Mouse (Mus musculus): ENCODE data around the gene Iqcf1. TPM values are rescaled to one million over a fixed set of nuclear protein-coding genes. Genes with fewer than 3 reads are reported as not detected.

The Iqcf1 gene
- polyA plus RNA-seq (2014; fragmentation: Illumina TruSeq; extraction: RNeasy Lipid Tissue Mini Kit (QIAGEN cat#74804); ENCODE audit: insufficient read depth, low read depth, low replicate concordance), result not detected

GRCm38 (mm10) chr9:106499667-106500066 is at the start of gene Iqcf1:
Gene Iqcf1, plus strand, starts transcription at chr9:106499967.

GRCm38 (mm10) chr9:106453271-106454070 is 46.3 kb upstream of the Iqcf1 start, which contains the start of gene Pcbp4:
Gene Pcbp4, plus strand, starts transcription at chr9:106453291.

GRCm38 (mm10) chr9:106465571-106466200 is 34.1 kb upstream of the Iqcf1 start, which contains the start of gene Gpr62:
Gene Gpr62, minus strand, starts transcription at chr9:106465938.

GRCm38 (mm10) chr9:106475663-106476001 is 24.1 kb upstream of the Iqcf1 start, which contains the start of gene Rrp9:
Gene Rrp9, plus strand, starts transcription at chr9:106475963.

GRCm38 (mm10) chr9:106476924-106477484 is 22.8 kb upstream of the Iqcf1 start, which contains the start of gene Parp3:
Gene Parp3, minus strand, starts transcription at chr9:106476949.

GRCm38 (mm10) chr9:106514273-106514672 is 14.5 kb downstream of the Iqcf1 start, which contains the start of gene Iqcf5:
Gene Iqcf5, plus strand, starts transcription at chr9:106514573.

Other genes with a start within 250 kb of the Iqcf1 start
- gene Poc1a, start 218.9 kb upstream of the Iqcf1 start, polyA plus RNA-seq (2014; fragmentation: Illumina TruSeq; extraction: RNeasy Lipid Tissue Mini Kit (QIAGEN cat#74804); ENCODE audit: insufficient read depth, low read depth, low replicate concordance), result 6.4 TPM
- gene Dusp7, start 131.3 kb upstream of the Iqcf1 start, polyA plus RNA-seq (2014; fragmentation: Illumina TruSeq; extraction: RNeasy Lipid Tissue Mini Kit (QIAGEN cat#74804); ENCODE audit: insufficient read depth, low read depth, low replicate concordance), result 33.2 TPM
- 688 TPM for gene Rpl29, start 70.5 kb upstream of the Iqcf1 start, polyA plus RNA-seq (2014; fragmentation: Illumina TruSeq; extraction: RNeasy Lipid Tissue Mini Kit (QIAGEN cat#74804); ENCODE audit: insufficient read depth, low read depth, low replicate concordance)
- gene Acy1, start 61.6 kb upstream of the Iqcf1 start, polyA plus RNA-seq (2014; fragmentation: Illumina TruSeq; extraction: RNeasy Lipid Tissue Mini Kit (QIAGEN cat#74804); ENCODE audit: insufficient read depth, low read depth, low replicate concordance), result 6.0 TPM
- gene Abhd14b, start 52.5 kb upstream of the Iqcf1 start, polyA plus RNA-seq (2014; fragmentation: Illumina TruSeq; extraction: RNeasy Lipid Tissue Mini Kit (QIAGEN cat#74804); ENCODE audit: insufficient read depth, low read depth, low replicate concordance), result 37.3 TPM
- 18.9 TPM for gene Abhd14a, start 52.3 kb upstream of the Iqcf1 start, polyA plus RNA-seq (2014; fragmentation: Illumina TruSeq; extraction: RNeasy Lipid Tissue Mini Kit (QIAGEN cat#74804); ENCODE audit: insufficient read depth, low read depth, low replicate concordance)
- gene Pcbp4, start 46.7 kb upstream of the Iqcf1 start, polyA plus RNA-seq (2014; fragmentation: Illumina TruSeq; extraction: RNeasy Lipid Tissue Mini Kit (QIAGEN cat#74804); ENCODE audit: insufficient read depth, low read depth, low replicate concordance), result 19.3 TPM
- 0.11 TPM for gene Gpr62, start 34.0 kb upstream of the Iqcf1 start, polyA plus RNA-seq (2014; fragmentation: Illumina TruSeq; extraction: RNeasy Lipid Tissue Mini Kit (QIAGEN cat#74804); ENCODE audit: insufficient read depth, low read depth, low replicate concordance)
- gene Rrp9, start 24.0 kb upstream of the Iqcf1 start, polyA plus RNA-seq (2014; fragmentation: Illumina TruSeq; extraction: RNeasy Lipid Tissue Mini Kit (QIAGEN cat#74804); ENCODE audit: insufficient read depth, low read depth, low replicate concordance), result 22.2 TPM
- 21.9 TPM for gene Parp3, start 23.0 kb upstream of the Iqcf1 start, polyA plus RNA-seq (2014; fragmentation: Illumina TruSeq; extraction: RNeasy Lipid Tissue Mini Kit (QIAGEN cat#74804); ENCODE audit: insufficient read depth, low read depth, low replicate concordance)
- gene Iqcf5, start 14.6 kb downstream of the Iqcf1 start, polyA plus RNA-seq (2014; fragmentation: Illumina TruSeq; extraction: RNeasy Lipid Tissue Mini Kit (QIAGEN cat#74804); ENCODE audit: insufficient read depth, low read depth, low replicate concordance), result not detected
- not detected for gene Iqcf3, start 61.7 kb downstream of the Iqcf1 start, polyA plus RNA-seq (2014; fragmentation: Illumina TruSeq; extraction: RNeasy Lipid Tissue Mini Kit (QIAGEN cat#74804); ENCODE audit: insufficient read depth, low read depth, low replicate concordance)
- gene Iqcf4, start 71.0 kb downstream of the Iqcf1 start, polyA plus RNA-seq (2014; fragmentation: Illumina TruSeq; extraction: RNeasy Lipid Tissue Mini Kit (QIAGEN cat#74804); ENCODE audit: insufficient read depth, low read depth, low replicate concordance), result not detected
- not detected for gene Iqcf6, start 126.6 kb downstream of the Iqcf1 start, polyA plus RNA-seq (2014; fragmentation: Illumina TruSeq; extraction: RNeasy Lipid Tissue Mini Kit (QIAGEN cat#74804); ENCODE audit: insufficient read depth, low read depth, low replicate concordance)
- not detected for gene Grm2, start 156.1 kb downstream of the Iqcf1 start, polyA plus RNA-seq (2014; fragmentation: Illumina TruSeq; extraction: RNeasy Lipid Tissue Mini Kit (QIAGEN cat#74804); ENCODE audit: insufficient read depth, low read depth, low replicate concordance)
- 59.3 TPM for gene Tex264, start 186.0 kb downstream of the Iqcf1 start, polyA plus RNA-seq (2014; fragmentation: Illumina TruSeq; extraction: RNeasy Lipid Tissue Mini Kit (QIAGEN cat#74804); ENCODE audit: insufficient read depth, low read depth, low replicate concordance)

All from lung, adult 10 weeks (tissue).